Mouse (Mus musculus) G1E (cell line): ENCODE results near the gene Trem1. TPM values are rescaled to one million over a fixed set of nuclear protein-coding genes. Genes with fewer than 3 reads are reported as not detected.

ENCODE experiments used
- ATAC-seq: 2 replicates; pipeline ENCODE4 v1.8.0; 2016; ENCODE audit warnings: mild to moderate bottlenecking; ENCODE audit not compliant: insufficient number of reproducible peaks, poor library complexity, low FRiP score, severe bottlenecking; ENCODE audit errors: extremely low read depth
- DNase-seq: peaks from one replicate; pipeline ENCODE4 v3.0.0; 2012; ENCODE audit warnings: low spot score
- H3K27me3 ChIP-seq: 2 replicates; pipeline ENCODE4 v1.6.1; 2012; ENCODE audit warnings: mild to moderate bottlenecking, low read length, inconsistent platforms; ENCODE audit not compliant: insufficient read depth
- H3K36me3 ChIP-seq: replicated peaks from 2 replicates; pipeline ENCODE3; 2012; ENCODE audit warnings: mild to moderate bottlenecking, inconsistent platforms
- H3K4me1 ChIP-seq: 2 replicates; pipeline ENCODE4 v1.6.1; 2012; ENCODE audit warnings: low read depth, low read length, inconsistent platforms, mixed read lengths; ENCODE audit not compliant: insufficient read depth
- H3K4me3 ChIP-seq: 2 replicates; pipeline ENCODE4 v1.5.1; 2012; ENCODE audit warnings: low read depth, mild to moderate bottlenecking, inconsistent platforms, low read length, moderate library complexity, mixed read lengths
- H3K9me3 ChIP-seq: replicated peaks from 2 replicates; pipeline ENCODE4 v1.6.1; 2012; ENCODE audit warnings: inconsistent platforms
- CTCF ChIP-seq: IDR thresholded peaks from 2 replicates; pipeline ENCODE4 v1.5.1; 2012; ENCODE audit warnings: low read depth, low read length, inconsistent platforms, mixed read lengths
- GATA1 ChIP-seq: IDR thresholded peaks from 2 replicates; pipeline ENCODE4 v1.6.1; 2012; ENCODE audit warnings: borderline replicate concordance, low read length, inconsistent platforms, mixed read lengths
- GATA2 ChIP-seq: IDR thresholded peaks from 2 replicates; pipeline ENCODE4 v1.6.1; 2012; ENCODE audit warnings: low read depth, low read length, inconsistent platforms, borderline replicate concordance
- POLR2AphosphoS5 ChIP-seq: IDR thresholded peaks from 2 replicates; pipeline ENCODE4 v1.6.1; 2012; ENCODE audit warnings: low read depth, low read length, inconsistent platforms; ENCODE audit not compliant: insufficient replicate concordance
- TAL1 ChIP-seq: conservative IDR thresholded peaks from 2 replicates; pipeline ENCODE4 v1.6.1; 2012; ENCODE audit warnings: low read depth, low read length, inconsistent platforms, mixed read lengths
- polyA plus RNA-seq: library from polyadenylated mRNA; stranded (reverse); fragments of >175 nt; gene quantifications from 2 replicates; pipeline ENCODE4 v1.2.3, GENCODE M21; 2012
- total RNA-seq, 2 experiments: library from RNA; stranded (forward) in 1 of 2; stranded (reverse) in 1 of 2; fragments of 200-1000 nt in 1 of 2; fragments of >200 nt in 1 of 2; fragmentation: Nextera tagmentation in 1 of 2; gene quantifications; 2 replicates each; pipeline ENCODE4 v1.2.3; 2014 to 2017

Trem1 gene
- total and polyA plus RNA-seq, 3 experiments = 0.05 TPM; not detected in 2

DNA sequence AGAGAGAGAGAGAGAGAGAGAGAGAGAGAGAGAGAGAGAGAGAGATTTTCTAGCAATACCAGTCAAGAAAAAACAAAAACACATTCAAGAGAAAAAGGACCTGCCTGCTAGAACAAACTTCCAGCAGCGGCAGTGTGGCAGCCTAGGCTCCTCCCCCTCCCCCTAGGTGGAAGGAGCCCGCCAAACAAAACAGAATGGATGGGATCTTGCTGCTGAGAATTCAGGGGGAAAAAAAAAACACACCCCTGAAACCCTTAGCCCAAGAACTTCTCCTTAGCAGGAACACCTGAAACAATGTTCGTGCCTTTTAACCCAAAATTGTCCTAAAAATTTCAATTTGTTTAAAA is 49.1 kb downstream of the Trem1 start:
- no peak for ATAC-seq
- Histone ChIP-seq H3K27me3 (no peaks in the 10 kb centered on the region), H3K4me1 (peaks cover 45% of the 10 kb centered on the region), H3K4me3 (no peak overlapping the region), H3K36me3 (no peaks in the 10 kb centered on the region), H3K9me3 (no peaks in the 10 kb centered on the region)
- no peak for DNase-seq
- TF ChIP-seq POLR2AphosphoS5 = no peak
- no peak for TF ChIP-seq CTCF
- TF ChIP-seq GATA1 = no peak
- TF ChIP-seq TAL1 = no peak
- no peak for TF ChIP-seq GATA2

DNA sequence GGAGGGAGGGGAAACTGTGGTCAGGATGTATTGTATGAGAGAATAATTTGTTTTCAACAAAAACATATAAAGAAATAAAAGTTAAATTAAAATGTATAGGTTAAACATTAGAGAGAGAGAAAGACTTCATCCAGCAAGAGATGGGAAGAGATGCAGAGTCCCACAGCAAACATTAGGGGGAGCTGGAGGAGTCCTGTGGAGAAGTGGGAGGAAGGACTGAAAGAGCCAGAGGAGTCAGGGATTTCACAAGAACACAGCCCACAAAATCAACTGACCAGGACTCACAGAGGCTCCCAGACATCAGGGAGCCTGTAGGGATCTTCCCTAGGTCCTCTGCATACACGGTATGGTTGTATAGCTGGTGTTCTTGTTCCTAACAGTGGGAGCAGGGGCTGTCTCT is 54.2 kb downstream of the Trem1 start:
- Histone ChIP-seq H3K9me3 (0 out of 2 replicates have a peak, but pooled peaks cover 4% of the 10 kb centered on the region), H3K4me1 (peaks cover 25% of the 10 kb centered on the region), H3K36me3 (no peaks in the 10 kb centered on the region), H3K27me3 (no peaks in the 10 kb centered on the region), H3K4me3 (no peak overlapping the region)
- DNase-seq (no peak), ATAC-seq (peak; percentile 66)
- TF ChIP-seq POLR2AphosphoS5 = no peak
- 0 out of 2 replicates have a peak, but pooled peaks have one; percentile 20 for TF ChIP-seq CTCF

DNA sequence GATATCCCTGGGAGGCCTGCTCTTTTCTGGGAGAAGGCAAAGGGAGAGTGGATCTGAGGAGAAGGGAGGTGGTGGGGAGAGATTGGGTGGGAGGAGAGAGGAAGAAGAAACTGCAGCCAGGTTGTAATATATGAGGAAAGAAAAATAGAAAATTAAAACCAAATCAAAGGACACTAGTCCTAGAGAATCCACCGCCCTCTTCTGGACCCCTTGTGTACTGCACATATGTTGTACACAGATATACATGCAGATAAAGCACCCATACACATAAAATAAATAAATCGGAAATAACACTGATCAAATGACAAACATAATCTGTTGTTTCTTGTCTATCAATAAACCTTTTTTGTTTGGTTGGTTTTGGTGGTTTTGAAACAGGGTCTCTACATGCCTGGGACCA is 54.7 kb downstream of the Trem1 start:
- Histone ChIP-seq H3K9me3 (0 out of 2 replicates have a peak, but pooled peaks cover 4% of the 10 kb centered on the region), H3K36me3 (no peaks in the 10 kb centered on the region), H3K27me3 (no peaks in the 10 kb centered on the region), H3K4me1 (peaks cover 23% of the 10 kb centered on the region), H3K4me3 (no peak overlapping the region)
- no peak for DNase-seq
- no peak for ATAC-seq
- TF ChIP-seq CTCF (no peak), TAL1 (no peak), GATA1 (no peak), POLR2AphosphoS5 (no peak), GATA2 (no peak)

DNA sequence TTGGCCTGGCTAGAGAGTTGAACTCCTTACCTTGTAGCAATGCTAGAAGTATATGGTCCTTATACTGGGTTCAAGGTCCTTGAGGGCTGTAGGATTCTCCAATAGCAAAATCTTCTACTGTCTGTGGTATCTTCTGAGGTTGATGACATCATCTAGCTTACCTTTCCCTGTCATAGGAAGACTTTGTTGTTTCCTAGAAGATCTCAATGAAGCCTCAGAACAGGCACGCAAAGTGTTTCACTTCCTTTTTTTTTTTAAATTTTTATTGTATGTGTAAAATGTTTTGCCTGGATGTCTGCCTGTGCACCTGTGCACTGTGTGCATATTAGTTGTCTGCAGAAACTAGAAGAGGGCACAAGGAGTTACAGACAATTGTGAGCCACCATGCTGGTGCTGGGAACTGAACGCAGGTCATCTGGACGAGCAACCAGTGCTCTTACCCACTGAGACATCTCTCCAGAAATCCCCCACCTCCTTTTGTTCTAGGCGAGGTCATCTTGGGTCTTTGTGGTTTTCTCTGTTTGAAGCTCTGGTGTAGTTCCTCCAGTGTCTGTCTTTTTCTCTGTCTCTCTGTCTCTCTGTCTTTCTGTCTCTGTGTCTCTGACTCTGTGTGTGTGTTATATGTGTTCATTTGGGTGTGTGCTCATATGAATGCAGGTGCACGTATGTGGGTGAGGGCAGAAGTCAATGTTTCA is 61.1 kb downstream of the Trem1 start:
- Histone ChIP-seq H3K9me3 (0 out of 2 replicates have a peak, but pooled peaks cover 2% of the 10 kb centered on the region), H3K36me3 (no peaks in the 10 kb centered on the region), H3K27me3 (no peaks in the 10 kb centered on the region), H3K4me1 (peaks cover 58% of the 10 kb centered on the region), H3K4me3 (peak overlapping the region; percentile 30; the same call in 1 of the 2 replicates)
- peak; percentile 46; the same call in 1 of the 2 replicates for ATAC-seq
- DNase-seq = no peak
- TF ChIP-seq CTCF = no peak
- TF ChIP-seq POLR2AphosphoS5 = no peak
- no peak for TF ChIP-seq GATA2
- TF ChIP-seq TAL1 = no peak
- TF ChIP-seq GATA1 = no peak

Other genes with a start within 250 kb of the Trem1 start
- gene 1700122O11Rik, start 194.5 kb upstream of the Trem1 start, total RNA-seq (2014; fragmentation: Nextera tagmentation) = not detected in 2 replicates
- not detected in 2 replicates for gene 1700122O11Rik, start 194.5 kb upstream of the Trem1 start, total RNA-seq (2017)
- gene 1700122O11Rik, start 194.5 kb upstream of the Trem1 start, polyA plus RNA-seq = not detected in 2 replicates
- not detected in 2 replicates for gene 1700067P10Rik, start 143.4 kb upstream of the Trem1 start, total RNA-seq (2014; fragmentation: Nextera tagmentation)
- 0.11 TPM in 1 of 2 replicates, not detected in the other for gene 1700067P10Rik, start 143.4 kb upstream of the Trem1 start, total RNA-seq (2017)
- gene 1700067P10Rik, start 143.4 kb upstream of the Trem1 start, polyA plus RNA-seq = not detected in 2 replicates
- not detected in 2 replicates for gene 9830107B12Rik, start 86.5 kb upstream of the Trem1 start, total RNA-seq (2014; fragmentation: Nextera tagmentation)
- 0.29 and 0.38 TPM in 2 replicates for gene 9830107B12Rik, start 86.5 kb upstream of the Trem1 start, total RNA-seq (2017)
- not detected in 2 replicates for gene 9830107B12Rik, start 86.5 kb upstream of the Trem1 start, polyA plus RNA-seq
- gene A530064D06Rik, start 65.5 kb upstream of the Trem1 start, total RNA-seq (2014; fragmentation: Nextera tagmentation) = not detected in 2 replicates
- 0.17 and 0.27 TPM in 2 replicates for gene A530064D06Rik, start 65.5 kb upstream of the Trem1 start, total RNA-seq (2017)
- not detected in 2 replicates for gene A530064D06Rik, start 65.5 kb upstream of the Trem1 start, polyA plus RNA-seq
- not detected in 2 replicates for gene Trem3, start 15.0 kb downstream of the Trem1 start, total RNA-seq (2014; fragmentation: Nextera tagmentation)
- gene Trem3, start 15.0 kb downstream of the Trem1 start, total RNA-seq (2017) = not detected in 2 replicates
- gene Trem3, start 15.0 kb downstream of the Trem1 start, polyA plus RNA-seq = not detected in 2 replicates
- 2.3 TPM in 1 of 2 replicates, not detected in the other for gene Treml4, start 31.5 kb downstream of the Trem1 start, total RNA-seq (2014; fragmentation: Nextera tagmentation)
- 1.4 and 2.2 TPM in 2 replicates for gene Treml4, start 31.5 kb downstream of the Trem1 start, total RNA-seq (2017)
- gene Treml4, start 31.5 kb downstream of the Trem1 start, polyA plus RNA-seq = 0.22 and 0.33 TPM in 2 replicates
- gene Treml2, start 66.7 kb downstream of the Trem1 start, total RNA-seq (2014; fragmentation: Nextera tagmentation) = 84.3 and 99.8 TPM in 2 replicates
- gene Treml2, start 66.7 kb downstream of the Trem1 start, total RNA-seq (2017) = 63.4 and 71.0 TPM in 2 replicates
- 14.3 and 15.6 TPM in 2 replicates for gene Treml2, start 66.7 kb downstream of the Trem1 start, polyA plus RNA-seq
- gene B430306N03Rik, start 83.4 kb downstream of the Trem1 start, total RNA-seq (2014; fragmentation: Nextera tagmentation) = 1.0 and 1.7 TPM in 2 replicates
- 0.87 and 0.93 TPM in 2 replicates for gene B430306N03Rik, start 83.4 kb downstream of the Trem1 start, total RNA-seq (2017)
- 0.20 and 0.21 TPM in 2 replicates for gene B430306N03Rik, start 83.4 kb downstream of the Trem1 start, polyA plus RNA-seq
- gene Trem2, start 113.6 kb downstream of the Trem1 start, total RNA-seq (2014; fragmentation: Nextera tagmentation) = 0.44 and 2.3 TPM in 2 replicates
- gene Trem2, start 113.6 kb downstream of the Trem1 start, total RNA-seq (2017) = 0.60 and 0.87 TPM in 2 replicates
- 1.0 and 1.3 TPM in 2 replicates for gene Trem2, start 113.6 kb downstream of the Trem1 start, polyA plus RNA-seq
- not detected in 2 replicates for gene Treml1, start 127.1 kb downstream of the Trem1 start, total RNA-seq (2014; fragmentation: Nextera tagmentation)
- 6.7 and 7.2 TPM in 2 replicates for gene Treml1, start 127.1 kb downstream of the Trem1 start, total RNA-seq (2017)
- 0.34 and 0.65 TPM in 2 replicates for gene Treml1, start 127.1 kb downstream of the Trem1 start, polyA plus RNA-seq
- 193 and 203 TPM in 2 replicates for gene Nfya, start 177.1 kb downstream of the Trem1 start, total RNA-seq (2014; fragmentation: Nextera tagmentation)
- gene Nfya, start 177.1 kb downstream of the Trem1 start, total RNA-seq (2017) = 22.5 and 27.4 TPM in 2 replicates
- gene Nfya, start 177.1 kb downstream of the Trem1 start, polyA plus RNA-seq = 41.1 and 43.3 TPM in 2 replicates
- 34.3 and 39.8 TPM in 2 replicates for gene Oard1, start 177.2 kb downstream of the Trem1 start, total RNA-seq (2014; fragmentation: Nextera tagmentation)
- gene Oard1, start 177.2 kb downstream of the Trem1 start, total RNA-seq (2017) = 83.4 and 91.3 TPM in 2 replicates
- gene Oard1, start 177.2 kb downstream of the Trem1 start, polyA plus RNA-seq = 3.5 and 5.0 TPM in 2 replicates
- gene Apobec2, start 200.2 kb downstream of the Trem1 start, total RNA-seq (2014; fragmentation: Nextera tagmentation) = not detected in 2 replicates
- 0.06 and 0.11 TPM in 2 replicates for gene Apobec2, start 200.2 kb downstream of the Trem1 start, total RNA-seq (2017)
- gene Apobec2, start 200.2 kb downstream of the Trem1 start, polyA plus RNA-seq = not detected in 2 replicates
- gene Tspo2, start 218.8 kb downstream of the Trem1 start, total RNA-seq (2014; fragmentation: Nextera tagmentation) = 84.5 and 99.5 TPM in 2 replicates
- gene Tspo2, start 218.8 kb downstream of the Trem1 start, total RNA-seq (2017) = 57.0 and 61.3 TPM in 2 replicates
- 23.0 and 47.5 TPM in 2 replicates for gene Tspo2, start 218.8 kb downstream of the Trem1 start, polyA plus RNA-seq
- 22.1 and 25.9 TPM in 2 replicates for gene Unc5cl, start 222.1 kb downstream of the Trem1 start, total RNA-seq (2014; fragmentation: Nextera tagmentation)
- 15.6 and 17.6 TPM in 2 replicates for gene Unc5cl, start 222.1 kb downstream of the Trem1 start, total RNA-seq (2017)
- gene Unc5cl, start 222.1 kb downstream of the Trem1 start, polyA plus RNA-seq = 15.9 and 16.3 TPM in 2 replicates